Mouse (Mus musculus): ENCODE measurements around the gene Lrrc73. TPM values are rescaled to one million over a fixed set of nuclear protein-coding genes. Genes with fewer than 3 reads are reported as not detected.

Lrrc73 gene
- polyA plus RNA-seq, 1 experiment from 2014 or later: 1.4 TPM

DNA sequence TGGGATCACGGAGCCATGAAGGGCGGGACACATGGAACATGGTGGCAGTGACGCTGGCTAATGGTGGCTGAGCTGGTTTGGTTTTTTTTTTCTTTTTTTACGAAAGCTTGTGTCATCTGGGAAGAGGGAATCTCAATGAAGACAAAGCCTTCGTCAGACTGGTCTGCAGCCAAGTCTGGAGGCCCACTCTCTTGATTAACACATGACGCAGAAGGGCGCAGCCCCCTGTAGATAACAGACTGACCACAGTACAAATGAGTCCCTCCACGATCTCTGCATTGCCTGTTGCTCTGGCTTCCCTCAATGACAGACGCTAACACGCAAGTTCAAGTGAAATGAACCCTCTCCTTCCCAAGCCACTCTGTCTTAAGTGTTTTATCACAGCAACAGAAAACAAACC is 22.2 kb downstream of the Lrrc73 start:
- ATAC-seq (ENCODE audit: insufficient number of reproducible peaks, insufficient read depth, low FRiP score, low TSS enrichment): no peak
- Histone ChIP-seq H3K27me3 (no peaks in the 10 kb centered on the region), H3K4me2 (replicated peaks) (no peak overlapping the region), H3K4me3 (no peak overlapping the region), H3K9ac (no peak overlapping the region), H3K9me3 (no peaks in the 10 kb centered on the region), H3K36me3 (peaks cover 45% of the 10 kb centered on the region), H3K27ac (no peak overlapping the region), H3K4me1 (peaks cover 38% of the 10 kb centered on the region)
- WGBS: 95% methylated on average over 10 of the region's 10 CpGs

DNA sequence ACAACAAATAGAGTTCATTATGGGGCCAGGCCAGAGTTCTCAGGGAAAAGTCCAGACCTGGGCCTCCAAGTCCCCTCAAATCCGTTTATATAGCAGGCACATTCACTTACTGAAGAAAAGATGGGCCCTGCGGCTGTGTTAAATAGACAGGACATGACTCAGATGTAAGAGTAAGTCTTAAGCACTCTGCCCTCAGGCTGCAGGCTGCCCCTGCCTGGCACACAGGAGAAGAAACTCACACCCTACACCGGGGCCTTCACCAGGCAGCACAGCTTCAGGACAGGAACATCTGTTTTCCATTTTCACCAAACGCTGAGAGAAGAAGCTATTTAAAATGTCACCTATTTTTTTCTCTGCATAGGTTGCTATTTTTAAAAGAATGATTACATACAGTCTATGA is 24.3 kb downstream of the Lrrc73 start:
- ATAC-seq (ENCODE audit: insufficient number of reproducible peaks, insufficient read depth, low FRiP score, low TSS enrichment): no peak
- peaks cover 30% of the 10 kb centered on the region for H3K36me3 ChIP-seq

DNA sequence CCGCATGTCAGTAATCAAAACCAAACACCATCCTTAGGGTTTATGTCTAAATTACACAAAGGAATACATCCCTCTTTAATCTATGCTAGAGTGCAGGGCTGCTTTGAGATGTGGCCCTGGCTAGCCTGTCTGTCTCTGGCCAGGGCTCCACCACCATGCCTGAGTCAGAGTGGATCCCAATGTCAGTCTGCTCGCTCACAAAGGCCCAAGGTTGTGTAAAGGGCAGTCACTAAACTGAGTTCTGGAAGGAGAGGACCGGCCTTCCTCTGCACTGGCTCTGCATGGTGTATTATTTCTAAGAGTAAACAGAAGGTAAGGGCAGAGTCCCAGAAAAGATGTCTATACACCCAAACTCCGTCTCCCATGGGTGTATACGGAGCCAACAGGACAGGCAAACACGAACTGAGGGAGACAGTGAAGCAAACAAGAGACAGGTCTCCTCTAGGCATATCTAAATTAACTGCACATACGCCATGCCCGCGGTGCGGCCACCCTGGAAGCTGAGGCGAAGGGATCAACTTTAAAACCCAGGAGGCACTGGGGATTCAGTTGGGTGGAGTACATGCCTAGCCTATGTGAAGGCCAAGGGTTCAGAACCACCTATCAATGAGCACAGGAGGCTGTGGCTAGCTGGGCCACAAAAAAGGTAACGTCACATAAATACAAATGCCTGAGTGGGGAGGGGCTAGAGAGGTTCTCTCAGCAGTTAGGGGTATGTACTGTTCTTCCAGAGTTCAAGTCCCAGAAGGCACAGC is 24.9 kb downstream of the Lrrc73 start:
- peaks cover 26% of the 10 kb centered on the region for H3K36me3 ChIP-seq

More for the DNA sequence above, 24.3 kb downstream of the Lrrc73 start:
- peaks cover 57% of the 10 kb centered on the region for H3K4me1 ChIP-seq
- H3K27me3 ChIP-seq: no peaks in the 10 kb centered on the region
- peak overlapping the region; percentile 72 for H3K27ac ChIP-seq
- no peak overlapping the region for H3K4me3 ChIP-seq
- H3K9ac ChIP-seq: no peak overlapping the region
- 19% methylated on average over 4 of the region's 4 CpGs for WGBS
- no peaks in the 10 kb centered on the region for H3K9me3 ChIP-seq
- peak overlapping the region; percentile 10 for H3K4me2 ChIP-seq (replicated peaks)

DNA sequence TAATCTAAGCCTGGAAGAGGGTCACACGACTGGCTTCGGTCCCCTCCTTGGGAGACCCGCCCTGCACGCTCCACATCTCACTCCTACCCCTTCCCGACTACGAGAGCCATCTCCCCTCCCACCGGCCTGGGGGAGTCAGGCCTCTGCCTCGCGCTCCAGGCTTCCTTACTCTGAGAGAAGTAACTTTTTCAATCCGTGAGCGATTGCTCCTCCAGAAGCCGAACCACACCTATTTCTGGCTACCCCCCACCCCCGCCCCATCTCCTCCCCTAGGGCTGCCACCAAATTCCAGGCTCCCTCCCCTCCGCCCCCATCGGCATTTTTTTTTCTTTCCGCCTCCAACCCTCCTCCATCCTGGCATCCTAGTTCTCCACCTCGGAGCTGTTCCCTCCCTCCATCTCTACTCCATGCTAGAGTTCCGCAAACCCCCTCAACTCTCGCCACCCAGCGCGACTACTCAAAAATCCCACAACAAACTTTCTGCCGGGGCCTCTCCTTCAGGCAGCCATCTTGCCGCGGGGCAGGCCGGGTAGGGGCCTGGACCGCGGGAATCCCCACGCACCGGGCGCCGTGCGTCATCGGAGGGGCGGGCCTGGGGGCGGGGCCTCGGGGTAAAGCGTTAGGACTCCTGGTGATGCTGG is 29.3 kb downstream of the Lrrc73 start, which contains the start of gene Tjap1:
TSS of gene Tjap1 (minus strand) at position 544 of the 641 bp plus-strand sequence.
- Histone ChIP-seq H3K4me1 (peaks cover 45% of the 10 kb centered on the region), H3K9ac (peak within 1 kb of the TSS; percentile 79), H3K27ac (peak within 1 kb of the TSS; percentile 92), H3K27me3 (no peaks in the 10 kb centered on the region), H3K9me3 (no peaks in the 10 kb centered on the region), H3K4me3 (peak within 1 kb of the TSS; percentile 77), H3K36me3 (peaks cover 14% of the 10 kb centered on the region), H3K4me2 (replicated peaks) (peak within 1 kb of the TSS; percentile 88)
- WGBS: under 1% methylated on average over 37 of the region's 37 CpGs
- ATAC-seq (ENCODE audit: insufficient number of reproducible peaks, insufficient read depth, low FRiP score, low TSS enrichment): peak; percentile 86

More for the DNA sequence above, 24.9 kb downstream of the Lrrc73 start:
- peak overlapping the region; percentile 86 for H3K27ac ChIP-seq
- H3K9me3 ChIP-seq: no peaks in the 10 kb centered on the region
- H3K4me2 ChIP-seq (replicated peaks): peak overlapping the region; percentile 22; the same call in 1 of the 2 replicates
- ATAC-seq (ENCODE audit: insufficient number of reproducible peaks, insufficient read depth, low FRiP score, low TSS enrichment): no peak
- H3K9ac ChIP-seq: no peak overlapping the region
- 57% methylated on average over 12 of the region's 12 CpGs for WGBS
- peaks cover 58% of the 10 kb centered on the region for H3K4me1 ChIP-seq
- H3K27me3 ChIP-seq: no peaks in the 10 kb centered on the region
- H3K4me3 ChIP-seq: no peak overlapping the region

DNA sequence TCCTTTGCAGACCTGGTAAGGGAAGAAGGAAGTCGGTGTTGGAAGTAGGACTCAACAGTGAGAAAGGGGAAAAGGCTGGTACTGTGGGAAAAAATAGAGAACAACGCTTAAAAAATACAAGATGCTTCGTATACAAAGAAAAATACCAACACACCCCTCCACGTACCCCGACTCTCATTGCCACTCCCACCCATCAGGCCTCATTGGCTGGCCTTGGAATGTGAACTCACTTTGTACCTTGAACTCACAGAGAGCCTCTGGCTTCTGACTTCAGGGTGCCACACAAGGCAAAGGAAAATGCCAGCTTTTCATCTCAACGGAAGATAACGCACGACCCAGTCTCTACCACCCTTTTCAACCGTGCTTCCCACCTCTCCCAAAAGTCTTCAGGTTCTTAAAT is 29.8 kb downstream of the Lrrc73 start:
- 24% methylated on average over 9 of the region's 9 CpGs for WGBS
- H3K4me1 ChIP-seq: peaks cover 46% of the 10 kb centered on the region
- peak overlapping the region; percentile 88 for H3K4me2 ChIP-seq (replicated peaks)
- no peaks in the 10 kb centered on the region for H3K9me3 ChIP-seq
- H3K27me3 ChIP-seq: no peaks in the 10 kb centered on the region
- H3K27ac ChIP-seq: peak overlapping the region; percentile 92
- ATAC-seq (ENCODE audit: insufficient number of reproducible peaks, insufficient read depth, low FRiP score, low TSS enrichment): peak; percentile 2; the same call in 1 of the 2 replicates
- H3K36me3 ChIP-seq: peaks cover 14% of the 10 kb centered on the region
- peak overlapping the region; percentile 77 for H3K4me3 ChIP-seq
- 0 out of 2 replicates have a peak overlapping the region, but pooled peaks have one; percentile 0 for H3K9ac ChIP-seq

DNA sequence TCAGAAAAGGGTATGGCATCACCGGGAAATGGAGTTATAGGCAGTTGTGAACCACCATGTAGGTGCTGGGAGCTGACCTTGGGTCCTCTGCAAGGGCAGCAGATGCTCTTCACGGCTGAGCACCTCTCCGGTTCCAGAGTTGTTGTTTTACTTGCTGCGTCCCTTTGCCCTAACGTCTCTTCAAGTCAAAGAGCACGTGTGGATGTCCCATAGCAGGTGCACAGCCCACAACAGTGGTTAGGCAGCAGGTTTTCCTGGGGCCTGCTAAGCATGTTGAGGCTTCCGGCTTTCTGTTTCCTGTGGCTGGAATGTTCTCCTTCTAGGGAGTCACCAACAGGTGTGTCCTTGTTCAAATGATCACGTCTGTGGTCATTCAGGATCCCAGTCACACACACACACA is 30.6 kb downstream of the Lrrc73 start:
- Histone ChIP-seq H3K9ac (no peak overlapping the region), H3K36me3 (peaks cover 14% of the 10 kb centered on the region), H3K27me3 (no peaks in the 10 kb centered on the region), H3K4me2 (replicated peaks) (no peak overlapping the region), H3K4me3 (no peak overlapping the region), H3K9me3 (no peaks in the 10 kb centered on the region), H3K4me1 (peaks cover 43% of the 10 kb centered on the region), H3K27ac (no peak overlapping the region)
- ATAC-seq (ENCODE audit: insufficient number of reproducible peaks, insufficient read depth, low FRiP score, low TSS enrichment): no peak
- WGBS: 84% methylated on average over 8 of the region's 8 CpGs

DNA sequence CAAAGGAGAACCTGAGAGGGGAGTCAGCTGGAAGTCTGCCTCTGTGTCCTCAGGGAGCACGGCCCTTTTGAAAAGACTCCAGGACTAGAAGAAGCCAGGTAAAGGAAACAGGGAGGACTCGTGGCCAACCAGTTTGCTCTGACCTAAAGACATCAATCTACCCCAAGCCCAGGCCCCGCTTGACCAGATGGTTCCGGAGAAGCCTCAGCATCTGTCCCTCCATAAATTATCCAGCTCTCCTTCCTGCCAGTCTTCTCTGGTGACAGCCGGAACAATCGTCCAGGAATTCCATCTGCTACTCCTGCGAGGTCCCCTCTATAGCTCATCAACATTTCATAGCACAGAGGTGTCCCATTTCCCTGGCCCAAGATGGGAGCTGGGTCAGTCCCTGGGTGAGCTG is 31.3 kb downstream of the Lrrc73 start:
- Histone ChIP-seq H3K9ac (no peak overlapping the region), H3K9me3 (no peaks in the 10 kb centered on the region), H3K36me3 (peaks cover 10% of the 10 kb centered on the region), H3K4me1 (peaks cover 39% of the 10 kb centered on the region), H3K27me3 (no peaks in the 10 kb centered on the region), H3K4me3 (no peak overlapping the region), H3K4me2 (replicated peaks) (no peak overlapping the region), H3K27ac (no peak overlapping the region)
- ATAC-seq (ENCODE audit: insufficient number of reproducible peaks, insufficient read depth, low FRiP score, low TSS enrichment): no peak
- WGBS: 56% methylated on average over 7 of the region's 7 CpGs

DNA sequence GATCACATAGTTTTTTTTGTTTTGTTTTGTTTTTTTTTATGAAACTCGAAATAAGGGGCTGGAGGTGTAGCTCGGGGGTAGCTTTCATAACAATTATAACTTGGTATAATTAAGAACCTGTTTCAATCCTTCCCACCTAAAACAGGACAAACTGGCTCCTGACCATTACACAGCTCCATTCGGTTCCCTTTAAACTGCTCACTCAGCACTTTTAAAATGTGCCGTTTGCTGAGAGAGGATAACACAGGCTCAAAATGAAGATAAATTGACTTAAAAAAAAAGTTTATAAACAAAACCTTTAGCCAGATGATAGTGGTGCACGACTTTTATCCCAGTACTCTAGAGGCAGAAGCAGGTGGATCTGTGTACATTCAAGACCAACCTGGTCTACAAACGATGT is 32.1 kb downstream of the Lrrc73 start:
- Histone ChIP-seq H3K4me1 (peaks cover 39% of the 10 kb centered on the region), H3K9ac (no peak overlapping the region), H3K9me3 (no peaks in the 10 kb centered on the region), H3K36me3 (peaks cover 4% of the 10 kb centered on the region; the same call in 1 of the 2 replicates), H3K4me2 (replicated peaks) (no peak overlapping the region), H3K27ac (no peak overlapping the region), H3K4me3 (no peak overlapping the region), H3K27me3 (no peaks in the 10 kb centered on the region)
- no peak for ATAC-seq (ENCODE audit: insufficient number of reproducible peaks, insufficient read depth, low FRiP score, low TSS enrichment)
- WGBS: 68% methylated on average over 6 of the region's 6 CpGs

DNA sequence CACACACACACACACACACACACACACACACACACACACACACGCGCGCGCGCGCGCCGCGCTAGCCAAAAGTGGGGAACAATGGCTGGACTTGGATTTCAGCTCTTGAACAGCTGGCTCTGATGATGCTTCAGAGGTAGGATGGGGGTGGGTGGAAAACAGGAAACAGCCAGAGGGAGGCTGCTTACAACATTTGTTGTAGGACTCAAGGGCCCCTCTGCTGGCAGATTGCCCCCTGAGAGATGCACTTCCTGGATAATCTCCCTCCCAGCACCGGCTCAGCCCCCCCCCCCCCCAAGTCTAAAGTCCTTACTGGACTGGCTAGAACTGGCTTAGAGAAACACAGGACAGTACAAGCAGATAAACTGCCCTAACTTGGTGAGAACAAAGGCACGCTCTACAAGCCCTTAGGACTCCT is 34.4 kb downstream of the Lrrc73 start:
- peak overlapping the region; percentile 75 for H3K27ac ChIP-seq
- H3K4me3 ChIP-seq: peak overlapping the region; percentile 6; the same call in 1 of the 2 replicates
- ATAC-seq (ENCODE audit: insufficient number of reproducible peaks, insufficient read depth, low FRiP score, low TSS enrichment): peak; percentile 52; the same call in 1 of the 2 replicates

DNA sequence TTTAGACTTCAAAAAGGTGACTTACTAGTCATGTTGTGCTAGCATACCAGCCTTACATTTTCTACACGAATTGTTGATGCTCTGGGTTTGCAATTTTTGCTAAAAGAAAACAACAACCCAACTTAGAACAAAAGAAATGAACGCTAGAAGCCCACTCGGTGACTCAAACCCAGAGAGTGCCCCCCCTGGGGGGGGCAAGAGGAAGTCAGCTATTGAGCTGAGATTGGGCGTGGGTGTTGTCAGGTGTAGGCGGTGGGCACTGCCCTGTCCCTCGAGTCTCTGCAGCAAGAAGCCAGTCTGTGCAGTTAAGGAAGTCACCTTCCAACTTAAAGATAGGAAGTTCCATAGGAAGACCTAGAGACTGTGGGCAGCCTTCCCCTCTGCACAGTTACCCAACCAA is 43.3 kb downstream of the Lrrc73 start:
- no peak overlapping the region for H3K4me3 ChIP-seq
- peaks cover 12% of the 10 kb centered on the region; the same call in 1 of the 2 replicates for H3K4me1 ChIP-seq
- ATAC-seq (ENCODE audit: insufficient number of reproducible peaks, insufficient read depth, low FRiP score, low TSS enrichment): no peak
- 50% methylated on average over 6 of the region's 6 CpGs for WGBS
- no peaks in the 10 kb centered on the region for H3K9me3 ChIP-seq
- peaks cover 70% of the 10 kb centered on the region for H3K27me3 ChIP-seq
- H3K27ac ChIP-seq: no peak overlapping the region
- H3K36me3 ChIP-seq: no peaks in the 10 kb centered on the region
- H3K9ac ChIP-seq: no peak overlapping the region
- H3K4me2 ChIP-seq (replicated peaks): no peak overlapping the region

More for the DNA sequence above, 34.4 kb downstream of the Lrrc73 start:
- WGBS: 37% methylated on average over 11 of the region's 11 CpGs
- Histone ChIP-seq H3K4me2 (replicated peaks) (peak overlapping the region; percentile 23), H3K36me3 (no peaks in the 10 kb centered on the region), H3K27me3 (no peaks in the 10 kb centered on the region; the same call in 1 of the 2 replicates), H3K9me3 (no peaks in the 10 kb centered on the region), H3K4me1 (peaks cover 19% of the 10 kb centered on the region), H3K9ac (no peak overlapping the region)

DNA sequence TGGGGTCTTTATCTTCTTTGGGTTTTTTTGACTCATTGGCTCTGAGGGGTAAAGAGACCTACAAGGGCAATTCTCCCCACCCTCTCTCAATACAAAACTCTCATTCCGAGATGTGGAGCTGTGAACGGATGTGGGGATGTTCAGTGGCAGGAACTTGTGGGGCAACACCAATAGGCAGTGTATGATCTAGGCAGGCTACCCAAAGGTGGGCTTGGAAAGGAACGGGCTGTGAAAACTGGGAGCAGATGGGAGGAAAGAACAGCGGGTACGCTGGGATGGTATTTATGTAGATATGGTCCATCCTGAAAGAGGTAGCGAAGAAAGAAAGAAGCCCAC is 43.7 kb downstream of the Lrrc73 start:
- no peaks in the 10 kb centered on the region for H3K36me3 ChIP-seq
- H3K4me3 ChIP-seq: peak overlapping the region; percentile 59
- H3K9ac ChIP-seq: peak overlapping the region; percentile 66
- H3K9me3 ChIP-seq: no peaks in the 10 kb centered on the region
- H3K4me2 ChIP-seq (replicated peaks): peak overlapping the region; percentile 100
- WGBS: 9% methylated on average over 6 of the region's 6 CpGs
- H3K4me1 ChIP-seq: peaks cover 12% of the 10 kb centered on the region; the same call in 1 of the 2 replicates
- H3K27me3 ChIP-seq: peaks cover 70% of the 10 kb centered on the region
- H3K27ac ChIP-seq: no peak overlapping the region
- no peak for ATAC-seq (ENCODE audit: insufficient number of reproducible peaks, insufficient read depth, low FRiP score, low TSS enrichment)

Data from embryonic facial prominence, embryonic 12.5 days (tissue).